Mouse (Mus musculus) Muller cell, postnatal 12 days (primary cell): ENCODE data around the gene Tmem51.

Experiments
- DNase-seq: peaks from one replicate; pipeline ENCODE4 v3.0.0-alpha.2; 2015; ENCODE audit errors: inconsistent ontology term

Tmem51 gene

DNA sequence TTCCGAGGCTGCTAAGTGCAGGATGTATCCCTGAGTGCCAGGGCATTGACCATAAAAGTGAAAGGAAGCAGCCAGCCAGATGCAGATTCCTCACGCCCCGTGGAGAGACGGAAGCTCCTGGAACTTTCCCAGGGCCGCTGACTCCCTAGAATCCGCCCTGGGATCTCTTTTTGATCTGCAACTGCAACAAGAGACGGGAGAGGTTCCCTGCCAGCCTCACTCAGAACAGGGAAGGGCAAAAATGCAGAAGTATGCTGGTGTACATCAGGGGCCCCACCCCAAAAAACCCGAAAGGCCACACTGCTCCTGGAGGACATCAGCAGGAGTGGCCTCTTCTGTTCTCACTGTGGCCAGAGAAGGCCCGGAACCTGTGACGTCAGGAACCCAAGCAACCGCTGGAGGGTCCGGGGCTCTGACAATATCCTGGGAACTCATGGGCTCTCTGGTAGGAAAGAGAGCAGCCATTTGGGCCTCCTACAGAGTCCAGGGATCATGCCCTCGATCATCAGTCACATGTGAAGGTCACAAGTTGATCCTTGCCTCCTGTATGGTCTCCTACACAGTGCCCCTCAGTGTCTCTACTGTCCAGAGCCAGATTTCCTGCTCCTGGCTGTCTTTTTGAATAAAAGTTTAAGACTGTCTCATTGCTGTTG lies 2.3 kb downstream of the Tmem51 start:
- DNase-seq: peak; percentile 76

DNA sequence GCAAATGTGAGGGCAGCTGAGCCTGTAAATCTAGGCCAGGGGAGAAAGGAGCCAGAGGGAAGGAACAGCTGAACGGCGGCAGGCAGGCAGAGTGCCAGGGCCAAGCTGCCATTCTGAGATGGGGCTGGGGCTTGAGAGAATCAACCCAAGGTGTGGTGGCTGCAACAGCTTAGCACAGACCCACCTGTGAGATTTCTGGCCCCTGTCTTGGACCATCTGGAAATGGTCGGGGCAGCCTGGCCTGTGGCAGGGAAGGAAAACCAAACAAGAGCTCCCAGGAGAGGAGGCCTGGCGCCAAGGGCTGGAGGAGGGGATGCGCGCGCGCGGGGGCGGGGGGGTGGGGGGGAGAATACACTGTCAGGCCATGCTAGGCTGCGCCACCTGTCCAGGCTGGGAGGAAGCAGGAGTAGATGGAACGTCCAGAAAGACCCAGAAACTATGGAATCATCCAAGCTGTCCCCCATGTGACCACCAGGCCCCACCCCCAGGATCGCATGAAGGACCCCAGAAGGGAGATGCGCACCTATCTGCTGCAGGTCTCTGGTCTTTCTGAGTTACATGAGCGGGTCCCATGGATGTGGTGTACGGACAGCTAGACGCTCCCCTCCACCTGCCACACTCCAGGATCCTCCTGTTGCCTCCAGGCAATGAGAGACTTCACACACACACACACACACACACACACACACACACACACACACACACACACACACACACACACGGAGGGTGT lies 3.0 kb downstream of the Tmem51 start:
- peak; percentile 40 for DNase-seq

DNA sequence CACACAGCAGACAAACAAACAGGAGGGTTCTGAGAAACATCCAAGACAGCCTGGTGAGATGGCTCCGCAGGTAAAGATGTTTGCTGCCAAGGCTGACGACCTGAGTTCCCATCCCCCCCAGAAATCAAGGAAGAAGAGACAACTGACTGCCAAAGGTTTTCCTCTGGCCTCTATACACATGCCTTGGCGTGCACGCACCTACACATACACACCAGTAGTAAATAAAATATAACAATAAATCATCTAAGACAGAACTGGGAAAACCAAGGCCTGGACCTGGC lies 3.7 kb downstream of the Tmem51 start:
- DNase-seq: no peak

GRCm38 (mm10) chr4:142079629-142080486 lies 4.2 kb downstream of the Tmem51 start:
- no peak for DNase-seq

GRCm38 (mm10) chr4:142077572-142078271 lies 6.4 kb downstream of the Tmem51 start:
- DNase-seq: peak; percentile 81

- DNase-seq: no peak
These were observed 7.2 kb downstream of the Tmem51 start for GRCm38 (mm10) chr4:142076883-142077282.

DNA sequence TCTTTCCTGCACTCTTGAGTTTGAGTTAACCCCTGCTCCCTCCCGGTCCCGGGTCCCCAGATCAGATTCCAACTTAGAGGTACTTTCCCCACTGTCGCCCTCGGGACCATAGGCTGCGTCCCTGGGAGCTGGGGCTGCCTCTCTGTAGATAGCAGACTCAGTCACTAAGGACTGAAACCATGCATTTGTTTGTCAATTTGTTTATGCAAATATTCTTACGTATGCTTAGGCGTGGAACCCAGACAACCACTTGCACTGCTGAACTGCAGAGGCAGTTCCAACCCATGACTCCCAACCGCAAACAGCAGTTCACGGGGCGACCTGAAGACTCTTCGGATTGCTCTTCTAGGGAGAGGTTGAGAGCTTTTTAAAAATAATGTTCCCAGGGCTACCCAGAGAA lies 8.2 kb downstream of the Tmem51 start:
- DNase-seq: no peak

DNA sequence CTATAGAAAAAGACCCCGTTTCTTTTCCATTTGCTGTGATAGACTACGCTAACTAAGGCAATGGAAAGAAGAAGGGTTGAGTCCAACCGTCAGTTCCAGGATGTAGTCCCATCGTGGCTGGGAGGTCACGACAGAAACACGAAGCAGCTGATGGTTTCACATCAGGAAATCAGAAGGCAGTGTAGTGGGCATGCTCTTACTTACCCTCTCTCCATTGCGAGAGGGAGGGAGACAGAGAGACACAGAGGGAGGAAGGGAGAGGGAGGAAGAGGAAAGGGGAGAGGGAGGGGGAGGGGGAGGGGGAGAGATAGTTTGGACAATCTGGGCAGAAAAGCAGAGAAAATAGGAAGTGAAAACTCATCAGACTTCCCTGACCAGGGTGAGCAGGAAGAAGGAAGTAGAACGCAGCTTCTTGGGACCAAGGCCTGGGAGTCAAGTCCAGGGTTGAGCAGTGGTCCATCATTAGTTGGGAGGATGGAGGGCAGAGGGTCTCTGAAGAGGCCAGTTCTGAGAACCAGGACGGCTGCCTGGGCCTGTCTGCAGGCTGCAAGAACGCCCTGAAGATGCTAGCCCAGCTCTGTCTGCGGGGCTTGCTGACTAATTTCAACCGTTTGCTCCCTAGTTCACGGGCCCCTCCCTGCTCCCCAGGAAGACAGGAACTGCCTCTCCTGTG lies 9.9 kb downstream of the Tmem51 start:
- no peak for DNase-seq

DNA sequence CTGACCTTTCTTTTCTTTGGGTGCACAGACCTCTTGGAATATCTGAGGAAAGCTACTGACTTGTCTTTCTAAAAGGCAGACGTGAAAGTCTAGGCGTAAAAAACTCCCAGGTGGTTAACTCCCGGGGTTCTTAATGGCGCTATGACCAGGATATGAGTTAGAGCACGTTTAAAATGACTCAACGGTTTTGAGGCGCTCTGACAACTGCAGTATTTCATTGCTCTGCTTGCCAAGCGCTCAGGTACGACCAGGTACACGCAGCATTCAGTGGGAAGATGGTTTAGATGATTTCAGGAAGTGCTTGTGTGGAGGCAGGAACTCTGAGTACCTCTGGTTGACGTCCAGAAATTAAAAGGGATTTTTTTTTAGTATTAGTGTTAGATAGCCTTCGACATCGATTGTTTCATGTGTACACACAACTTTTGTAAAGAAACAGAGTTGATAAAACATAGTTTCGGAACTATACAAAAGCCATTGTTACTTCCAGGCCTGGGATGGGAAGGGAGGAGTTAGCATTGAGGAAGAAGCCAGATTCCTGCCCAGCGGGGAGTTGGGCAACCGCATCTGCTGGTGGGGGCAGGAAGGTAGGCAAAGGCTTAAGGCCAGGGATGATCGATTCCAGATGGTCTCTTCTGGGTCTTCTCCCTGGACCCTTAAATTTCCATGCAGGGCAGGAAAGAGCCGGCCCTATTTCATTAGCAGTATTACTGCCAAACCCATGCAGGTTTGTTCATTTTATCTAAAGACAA lies 12.7 kb downstream of the Tmem51 start:
- peak; percentile 42 for DNase-seq

DNA sequence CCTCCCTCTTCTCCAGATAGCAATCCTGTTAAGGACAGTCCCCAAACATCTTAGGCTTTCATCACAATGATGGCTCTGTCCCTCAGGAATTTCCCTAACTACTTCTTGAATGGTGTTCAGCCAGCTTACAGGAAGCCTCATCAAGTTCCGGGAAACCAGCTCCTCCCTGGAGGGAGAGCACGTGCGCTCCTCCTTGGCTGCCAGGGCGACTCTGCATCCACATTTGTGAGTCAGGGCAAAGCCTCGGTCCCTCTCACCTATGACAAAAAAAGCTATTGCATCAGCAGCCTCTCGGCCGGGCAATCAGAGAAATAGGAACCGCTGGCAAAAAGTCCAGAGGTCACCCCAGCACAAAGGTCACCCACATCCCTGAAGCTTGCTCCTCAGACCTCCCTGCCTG lies 13.3 kb downstream of the Tmem51 start:
- peak; percentile 52 for DNase-seq

DNA sequence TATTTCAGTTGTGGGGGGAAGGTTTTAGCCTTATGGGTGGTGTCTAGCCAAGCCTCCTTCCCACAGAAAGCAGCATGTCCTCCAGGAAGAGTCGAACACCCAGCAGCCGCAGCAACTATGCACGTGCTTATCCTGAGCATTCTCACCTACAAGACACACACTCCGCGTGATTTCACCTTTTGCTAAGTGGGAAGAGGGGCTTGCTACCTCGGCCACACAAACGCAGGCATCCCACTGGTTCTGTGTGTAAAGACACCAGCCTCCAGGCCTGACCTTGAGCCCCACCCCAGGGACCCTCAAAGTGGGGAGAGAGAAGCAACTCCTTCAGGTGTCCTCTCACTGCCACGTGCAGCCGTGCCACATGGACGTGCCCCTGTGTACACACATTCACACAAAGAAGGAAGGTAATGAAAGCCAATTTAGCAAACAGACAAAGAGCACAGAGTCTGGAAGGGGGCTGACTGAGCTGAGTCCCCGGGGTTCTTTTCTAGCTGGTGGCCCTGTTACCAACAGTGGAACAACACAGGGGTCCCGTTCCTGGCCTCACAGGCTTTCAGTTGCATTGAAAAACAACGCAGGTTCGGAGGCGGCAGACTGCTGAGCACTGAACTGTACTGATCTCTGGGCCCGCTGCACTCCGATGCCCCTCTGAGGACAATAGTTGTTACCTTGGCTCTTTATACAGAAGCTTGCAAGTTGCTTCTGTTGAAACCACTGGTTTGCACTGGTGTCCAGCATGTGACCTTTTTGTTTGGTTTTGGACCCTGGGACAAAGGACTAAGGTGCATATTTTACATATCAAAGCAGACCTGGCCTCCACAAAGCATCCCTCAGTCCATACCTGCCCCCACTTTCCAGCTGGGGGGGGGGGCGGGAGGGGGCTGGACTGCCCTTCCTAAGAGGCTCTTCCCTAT lies 14.9 kb downstream of the Tmem51 start:
- no peak for DNase-seq

- DNase-seq: no peak
These were observed 17.5 kb downstream of the Tmem51 start for GRCm38 (mm10) chr4:142066576-142066975.

DNA sequence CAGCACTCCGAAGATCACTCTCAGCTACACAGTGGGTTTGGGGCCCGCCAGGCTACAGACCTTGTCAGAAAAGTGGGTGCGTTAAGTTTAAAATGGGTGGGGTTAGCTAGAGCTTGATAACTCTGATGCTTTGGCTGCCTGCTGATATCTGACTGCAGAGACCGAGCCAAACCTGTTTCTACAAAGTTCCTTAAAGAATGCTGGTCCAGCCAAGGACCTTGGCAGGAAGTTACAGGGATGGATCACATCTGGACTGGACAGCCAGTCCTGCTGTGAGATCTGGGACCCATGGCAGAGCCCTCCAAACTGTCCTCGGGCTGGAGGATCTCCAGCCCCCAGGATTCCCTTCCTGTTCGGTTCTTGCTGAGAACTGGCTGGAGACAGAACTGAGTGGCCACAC lies 18.3 kb downstream of the Tmem51 start:
- DNase-seq: no peak

DNA sequence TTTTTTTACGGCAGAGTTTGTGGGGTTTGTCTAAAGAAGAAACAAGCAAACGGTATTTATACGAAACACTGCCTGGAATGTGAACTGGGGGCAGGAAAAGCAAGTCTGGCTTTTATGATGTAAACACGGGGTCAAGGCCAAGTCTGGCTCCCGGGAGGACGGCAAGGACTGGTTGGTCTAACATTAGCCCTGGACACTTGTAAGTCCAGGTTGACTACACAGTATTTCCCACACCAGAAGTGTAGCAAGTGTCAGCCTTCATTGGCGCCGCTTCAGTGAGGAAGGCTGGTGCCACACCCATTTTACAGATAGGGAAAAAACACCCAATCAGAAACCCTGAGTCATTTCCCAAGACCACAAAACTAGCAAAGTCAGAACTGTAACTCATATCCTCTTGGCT lies 18.8 kb downstream of the Tmem51 start:
- no peak for DNase-seq

DNA sequence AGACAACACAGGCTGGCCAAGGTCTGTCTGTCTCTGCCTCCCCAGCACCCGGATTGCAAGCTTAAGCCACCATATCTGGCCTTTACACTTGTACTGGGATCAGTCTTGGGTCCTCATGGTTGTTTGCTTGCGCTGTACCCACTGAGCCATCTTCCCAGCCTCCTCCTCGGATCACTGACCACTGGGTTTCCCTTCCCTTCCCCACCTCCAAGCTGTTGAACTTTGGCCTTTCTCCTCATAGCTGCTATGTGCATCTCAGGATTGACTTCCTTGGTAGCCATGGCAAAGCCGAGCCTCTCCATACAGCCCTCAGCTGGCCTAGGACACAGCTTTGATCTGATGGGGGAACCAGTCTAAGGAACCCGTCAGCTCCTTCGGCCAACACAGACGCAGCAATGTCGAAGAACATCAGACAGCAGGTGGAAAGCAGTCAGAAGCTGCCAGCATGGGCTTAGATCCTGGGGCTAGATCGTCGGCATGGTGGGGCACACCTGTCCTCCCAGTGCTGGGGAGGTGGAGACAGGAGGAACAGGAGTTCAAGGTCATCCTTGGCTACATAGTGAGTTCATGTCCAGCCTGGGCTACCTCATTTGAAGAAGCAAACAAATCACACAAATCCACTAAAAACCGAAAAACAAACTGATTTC lies 19.4 kb downstream of the Tmem51 start:
- no peak for DNase-seq

DNA sequence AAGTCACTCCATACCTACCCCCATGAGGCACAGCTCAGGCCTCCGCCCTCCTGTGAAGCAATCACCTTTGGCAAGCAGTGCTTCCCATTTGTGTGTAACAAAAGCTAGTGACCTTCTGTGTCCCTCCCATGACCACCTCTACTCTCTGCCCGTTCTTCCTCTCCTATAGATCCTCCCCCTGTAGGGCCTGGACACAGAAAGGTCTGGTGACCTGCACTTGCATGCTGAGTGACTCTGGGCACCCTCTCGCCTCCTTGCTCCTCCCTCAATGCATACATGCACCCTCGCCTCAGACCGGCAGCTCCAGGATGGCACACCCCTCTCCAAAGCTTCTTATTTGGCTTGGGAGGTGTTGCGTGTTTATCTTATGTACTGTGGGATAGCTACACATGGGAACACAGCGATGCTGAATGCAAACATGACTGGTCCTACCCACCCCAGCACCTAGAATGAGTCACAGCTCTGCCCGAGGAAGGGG lies 21.0 kb downstream of the Tmem51 start:
- DNase-seq: no peak

DNA sequence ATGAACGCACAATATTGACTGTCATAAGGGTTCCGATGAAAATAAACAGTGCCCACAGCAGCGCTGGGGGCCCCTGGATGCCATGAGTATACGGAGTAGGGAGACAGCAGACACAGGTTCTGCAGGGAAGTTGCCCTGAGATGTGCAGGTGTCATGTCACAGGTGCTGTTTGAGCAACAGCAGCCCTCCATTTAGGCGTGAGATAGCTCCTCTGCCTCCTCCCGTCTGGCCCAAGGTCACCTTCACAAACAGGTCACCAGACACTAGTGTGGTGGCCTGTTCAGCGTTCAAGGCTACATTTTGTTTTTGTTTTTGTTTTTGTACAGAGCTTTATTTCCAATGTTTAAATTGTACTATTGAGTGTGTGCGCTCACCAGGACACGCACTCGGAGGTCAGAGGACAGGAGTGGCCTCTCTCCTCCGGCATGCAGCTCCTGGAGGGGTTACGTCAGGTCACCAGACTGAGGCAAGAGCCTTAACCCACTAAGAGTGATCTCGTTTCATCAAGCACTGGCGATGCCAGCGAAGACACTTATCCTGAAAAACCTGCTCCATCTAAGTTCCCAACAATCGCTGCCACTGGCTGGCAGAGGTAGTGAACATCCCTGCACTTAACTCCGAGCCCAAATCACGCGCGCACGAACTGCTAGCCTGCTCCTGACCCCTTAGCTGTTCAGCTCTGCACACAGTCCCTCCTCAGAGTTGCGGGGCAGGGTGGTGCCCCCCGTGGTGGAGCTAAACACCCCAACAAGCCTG lies 22.4 kb downstream of the Tmem51 start:
- no peak for DNase-seq
